Mouse (Mus musculus) heart, embryonic 12.5 days (tissue): Measurements from ENCODE around the gene Gm17428. TPM values are rescaled to one million over a fixed set of nuclear protein-coding genes. Genes with fewer than 3 reads are reported as not detected.
"Not testable (repeated sequence)": the region's sequence is repeated elsewhere in the genome, so short reads cannot be mapped to it uniquely, and the experiment has no call there.

Source experiments
- ATAC-seq: fragments of 200-750 bp; cut with Nextera tagmentation; 2 replicates; pipeline ENCODE4 v1.8.0; 2017; ENCODE audit warnings: moderate TSS enrichment, moderate library complexity; ENCODE audit not compliant: insufficient number of reproducible peaks, low FRiP score
- H3K27ac ChIP-seq: fragments of 300-500 bp; sonication (generic); 2 replicates; pipeline ENCODE4 v1.5.1; 2016; ENCODE audit warnings: mild to moderate bottlenecking, moderate library complexity; ENCODE audit not compliant: poor library complexity, severe bottlenecking
- H3K27me3 ChIP-seq: fragments of 300-500 bp; sonication (generic); replicated peaks from 2 replicates; pipeline ENCODE4 v1.6.1; 2016; ENCODE audit warnings: mild to moderate bottlenecking, moderate library complexity
- H3K36me3 ChIP-seq: fragments of 300-500 bp; sonication (generic); 2 replicates; pipeline ENCODE4 v1.6.1; 2016; ENCODE audit warnings: mild to moderate bottlenecking, moderate library complexity
- H3K4me1 ChIP-seq: fragments of 300-500 bp; sonication (generic); replicated peaks from 2 replicates; pipeline ENCODE4 v1.6.1; 2016; ENCODE audit warnings: mild to moderate bottlenecking
- H3K4me2 ChIP-seq: fragments of 300-500 bp; sonication (generic); 2 replicates; pipeline ENCODE4 v1.6.1; 2016; ENCODE audit warnings: mild to moderate bottlenecking, moderate library complexity
- H3K4me3 ChIP-seq: fragments of 300-500 bp; sonication (generic); 2 replicates; pipeline ENCODE4 v1.5.1; 2016; ENCODE audit warnings: mild to moderate bottlenecking
- H3K9ac ChIP-seq: fragments of 300-500 bp; sonication (generic); 2 replicates; pipeline ENCODE4 v1.6.1; 2016; ENCODE audit warnings: mild to moderate bottlenecking, moderate library complexity
- H3K9me3 ChIP-seq: fragments of 300-500 bp; sonication (generic); replicated peaks from 2 replicates; pipeline ENCODE4 v1.6.1; 2016; ENCODE audit warnings: mild to moderate bottlenecking, moderate library complexity
- WGBS: fragments of 180-500 bp; shearing (Covaris S2); methylation state at CpG from one replicate; pipeline ENCODE4 v1.1.7; 2016; 5-methylcytosine and 5-hydroxymethylcytosine counted together
- polyA plus RNA-seq: library from polyadenylated mRNA; unstranded; fragments of >200 nt; fragmentation: Nextera tagmentation; extraction: Ambion mirVana; gene quantifications from 2 replicates; pipeline ENCODE4 v1.2.1, GENCODE M21; 2016

Gm17428 gene
- polyA plus RNA-seq, 1 experiment from 2014 or later = not detected

- no peaks in the 10 kb centered on the region for H3K9me3 ChIP-seq
- H3K27me3 ChIP-seq = peaks cover 12% of the 10 kb centered on the region; the same call in 1 of the 2 replicates
- H3K4me2 ChIP-seq = peak overlapping the region; percentile 69
- peak overlapping the region; percentile 99 for H3K27ac ChIP-seq
- WGBS = 64% methylated on average over 13 of the region's 13 CpGs
- peak overlapping the region; percentile 63 for H3K4me3 ChIP-seq
- H3K9ac ChIP-seq = peak overlapping the region; percentile 95
- ATAC-seq = no peak
- H3K4me1 ChIP-seq = peaks cover 10% of the 10 kb centered on the region; the same call in 1 of the 2 replicates
- H3K36me3 ChIP-seq = peaks cover 84% of the 10 kb centered on the region
These were observed 12.1 kb downstream of the Gm17428 start for GRCm38 (mm10) chr14:54988882-54989281.

- H3K9ac ChIP-seq = peak overlapping the region; percentile 95
- H3K4me1 ChIP-seq = peaks cover 19% of the 10 kb centered on the region
- peak overlapping the region; percentile 99 for H3K27ac ChIP-seq
- WGBS = 60% methylated on average over 8 of the region's 8 CpGs
- peaks cover 74% of the 10 kb centered on the region for H3K36me3 ChIP-seq
- peaks cover 11% of the 10 kb centered on the region; the same call in 1 of the 2 replicates for H3K27me3 ChIP-seq
- H3K4me2 ChIP-seq = peak overlapping the region; percentile 69
- H3K9me3 ChIP-seq = no peaks in the 10 kb centered on the region
- no peak for ATAC-seq
- peak overlapping the region; percentile 63 for H3K4me3 ChIP-seq
These were observed 13.2 kb downstream of the Gm17428 start for GRCm38 (mm10) chr14:54989886-54990441.

GRCm38 (mm10) chr14:54992196-54992595 is 15.5 kb downstream of the Gm17428 start:
- peaks cover 55% of the 10 kb centered on the region for H3K36me3 ChIP-seq
- peaks cover 24% of the 10 kb centered on the region; the same call in 1 of the 2 replicates for H3K27me3 ChIP-seq
- WGBS = 52% methylated on average over 10 of the region's 10 CpGs
- H3K4me1 ChIP-seq = peaks cover 30% of the 10 kb centered on the region
- peak overlapping the region; percentile 69 for H3K4me2 ChIP-seq
- peak overlapping the region; percentile 99 for H3K27ac ChIP-seq
- peak overlapping the region; percentile 63 for H3K4me3 ChIP-seq
- no peaks in the 10 kb centered on the region for H3K9me3 ChIP-seq
- ATAC-seq = no peak
- H3K9ac ChIP-seq = peak overlapping the region; percentile 95

GRCm38 (mm10) chr14:54993636-54994035 is 16.9 kb downstream of the Gm17428 start:
- H3K27ac ChIP-seq = peak overlapping the region; percentile 99
- ATAC-seq = no peak
- WGBS = 40% methylated on average over 10 of the region's 10 CpGs
- H3K4me3 ChIP-seq = peak overlapping the region; percentile 63
- peak overlapping the region; percentile 95 for H3K9ac ChIP-seq
- peak overlapping the region; percentile 69 for H3K4me2 ChIP-seq
- peaks cover 27% of the 10 kb centered on the region; the same call in 1 of the 2 replicates for H3K27me3 ChIP-seq
- H3K9me3 ChIP-seq = no peaks in the 10 kb centered on the region
- H3K4me1 ChIP-seq = peaks cover 44% of the 10 kb centered on the region
- H3K36me3 ChIP-seq = peaks cover 42% of the 10 kb centered on the region

- Histone ChIP-seq H3K4me3 (peak within 1 kb of the TSS; percentile 63), H3K9ac (peak within 1 kb of the TSS; percentile 95), H3K27me3 (peaks cover 32% of the 10 kb centered on the region; the same call in 1 of the 2 replicates), H3K4me1 (peaks cover 50% of the 10 kb centered on the region), H3K4me2 (peak within 1 kb of the TSS; percentile 69), H3K9me3 (no peaks in the 10 kb centered on the region), H3K36me3 (peaks cover 36% of the 10 kb centered on the region), H3K27ac (peak within 1 kb of the TSS; percentile 99)
- WGBS = 23% methylated on average over 11 of the region's 11 CpGs
- peak; percentile 63 for ATAC-seq
These were observed 17.6 kb downstream of the Gm17428 start, which contains the start of gene Myh7 for GRCm38 (mm10) chr14:54994136-54994868. TSS of gene Myh7 (minus strand) at chr14:54994626.

- peak overlapping the region; percentile 63 for H3K4me3 ChIP-seq
- H3K27ac ChIP-seq = peak overlapping the region; percentile 99
- H3K4me1 ChIP-seq = peaks cover 46% of the 10 kb centered on the region
- H3K9ac ChIP-seq = peak overlapping the region; percentile 80
- H3K27me3 ChIP-seq = peaks cover 32% of the 10 kb centered on the region; the same call in 1 of the 2 replicates
- H3K4me2 ChIP-seq = peak overlapping the region; percentile 69
- no peaks in the 10 kb centered on the region for H3K9me3 ChIP-seq
- no peak for ATAC-seq
- peaks cover 30% of the 10 kb centered on the region for H3K36me3 ChIP-seq
These were observed 18.1 kb downstream of the Gm17428 start for GRCm38 (mm10) chr14:54994869-54995186.

- H3K4me3 ChIP-seq = peak overlapping the region; percentile 63
- peaks cover 32% of the 10 kb centered on the region; the same call in 1 of the 2 replicates for H3K27me3 ChIP-seq
- H3K27ac ChIP-seq = peak overlapping the region; percentile 99
- peaks cover 23% of the 10 kb centered on the region for H3K36me3 ChIP-seq
- H3K9ac ChIP-seq = peak overlapping the region; percentile 80
- 36% methylated on average over 14 of the region's 14 CpGs for WGBS
- no peak for ATAC-seq
- peaks cover 49% of the 10 kb centered on the region for H3K4me1 ChIP-seq
- H3K4me2 ChIP-seq = peak overlapping the region; percentile 69
- H3K9me3 ChIP-seq = no peaks in the 10 kb centered on the region
These were observed 18.9 kb downstream of the Gm17428 start for GRCm38 (mm10) chr14:54995457-54996138.

- 36% methylated on average over 9 of the region's 9 CpGs for WGBS
- peak overlapping the region; percentile 69 for H3K4me2 ChIP-seq
- H3K27me3 ChIP-seq = peaks cover 32% of the 10 kb centered on the region; the same call in 1 of the 2 replicates
- H3K36me3 ChIP-seq = peaks cover 23% of the 10 kb centered on the region
- peaks cover 56% of the 10 kb centered on the region for H3K4me1 ChIP-seq
- peaks cover 4% of the 10 kb centered on the region; the same call in 1 of the 2 replicates for H3K9me3 ChIP-seq
- peak overlapping the region; percentile 16 for H3K4me3 ChIP-seq
- peak overlapping the region; percentile 99 for H3K27ac ChIP-seq
- peak overlapping the region; percentile 80 for H3K9ac ChIP-seq
- peak; percentile 79 for ATAC-seq
These were observed 20.1 kb downstream of the Gm17428 start for GRCm38 (mm10) chr14:54996793-54997192.

- H3K4me3 ChIP-seq = peak overlapping the region; percentile 16
- H3K4me1 ChIP-seq = peaks cover 61% of the 10 kb centered on the region
- ATAC-seq = no peak
- H3K27ac ChIP-seq = peak overlapping the region; percentile 98
- H3K9ac ChIP-seq = peak overlapping the region; percentile 68
- peaks cover 29% of the 10 kb centered on the region; the same call in 1 of the 2 replicates for H3K27me3 ChIP-seq
- peaks cover 4% of the 10 kb centered on the region; the same call in 1 of the 2 replicates for H3K9me3 ChIP-seq
- H3K36me3 ChIP-seq = peaks cover 18% of the 10 kb centered on the region
- peak overlapping the region; percentile 56 for H3K4me2 ChIP-seq
- 35% methylated on average over 4 of the region's 4 CpGs for WGBS
These were observed 20.6 kb downstream of the Gm17428 start for GRCm38 (mm10) chr14:54997297-54997696.

GRCm38 (mm10) chr14:54998680-54999079 is 21.9 kb downstream of the Gm17428 start:
- no peak overlapping the region for H3K4me3 ChIP-seq
- no peak overlapping the region for H3K9ac ChIP-seq
- H3K36me3 ChIP-seq = peaks cover 7% of the 10 kb centered on the region
- ATAC-seq = no peak
- no peak overlapping the region for H3K4me2 ChIP-seq
- peak overlapping the region; percentile 98 for H3K27ac ChIP-seq
- H3K4me1 ChIP-seq = peaks cover 75% of the 10 kb centered on the region
- H3K27me3 ChIP-seq = peaks cover 23% of the 10 kb centered on the region; the same call in 1 of the 2 replicates
- H3K9me3 ChIP-seq = peaks cover 4% of the 10 kb centered on the region; the same call in 1 of the 2 replicates

GRCm38 (mm10) chr14:54999868-55000267 is 23.1 kb downstream of the Gm17428 start:
- H3K36me3 ChIP-seq, H3K4me2 ChIP-seq, H3K9me3 ChIP-seq, ATAC-seq, H3K4me3 ChIP-seq, H3K9ac ChIP-seq, H3K27ac ChIP-seq: not testable (repeated sequence)
- peaks cover 23% of the 10 kb centered on the region; the same call in 1 of the 2 replicates for H3K27me3 ChIP-seq
- H3K4me1 ChIP-seq = peaks cover 78% of the 10 kb centered on the region
- 81% methylated on average over 5 of the region's 5 CpGs for WGBS
